Mouse (Mus musculus): ENCODE data around the gene Bcar1. TPM values are rescaled to one million over a fixed set of nuclear protein-coding genes. Genes with fewer than 3 reads are reported as not detected.
A peak's percentile ranks its signal among the peaks of the same experiment; 100 is the strongest.

The Bcar1 gene
- polyA plus RNA-seq, 1 experiment from 2014 or later = 56.5 TPM

GRCm38 (mm10) chr8:111765096-111765495 lies 21.5 kb upstream of the Bcar1 start:
- Histone ChIP-seq H3K4me1 (peaks cover 19% of the 10 kb centered on the region), H3K4me2 (replicated peaks) (no peak overlapping the region), H3K4me3 (no peak overlapping the region), H3K9ac (no peak overlapping the region), H3K27me3 (no peaks in the 10 kb centered on the region), H3K36me3 (peaks cover 17% of the 10 kb centered on the region), H3K27ac (no peak overlapping the region), H3K9me3 (replicated peaks) (no peaks in the 10 kb centered on the region)
- WGBS = 89% methylated on average over 9 of the region's 9 CpGs
- no peak for ATAC-seq (ENCODE audit: low FRiP score)

GRCm38 (mm10) chr8:111760708-111761107 lies 17.1 kb upstream of the Bcar1 start:
- H3K36me3 ChIP-seq = 0 out of 2 replicates have a peak, but pooled peaks cover 4% of the 10 kb centered on the region
- H3K27ac ChIP-seq = no peak overlapping the region
- no peaks in the 10 kb centered on the region for H3K27me3 ChIP-seq
- no peak for ATAC-seq (ENCODE audit: low FRiP score)
- 78% methylated on average over 13 of the region's 13 CpGs for WGBS
- H3K4me1 ChIP-seq = peaks cover 9% of the 10 kb centered on the region
- H3K9me3 ChIP-seq (replicated peaks) = no peaks in the 10 kb centered on the region
- no peak overlapping the region for H3K4me2 ChIP-seq (replicated peaks)
- no peak overlapping the region for H3K9ac ChIP-seq
- no peak overlapping the region for H3K4me3 ChIP-seq

- H3K4me1 ChIP-seq = peaks cover 9% of the 10 kb centered on the region
- H3K4me3 ChIP-seq = no peak overlapping the region
- H3K27ac ChIP-seq = no peak overlapping the region
- ATAC-seq (ENCODE audit: low FRiP score) = no peak
- no peaks in the 10 kb centered on the region for H3K9me3 ChIP-seq (replicated peaks)
- H3K9ac ChIP-seq = no peak overlapping the region
- no peaks in the 10 kb centered on the region for H3K27me3 ChIP-seq
- WGBS = 87% methylated on average over 5 of the region's 5 CpGs
- no peaks in the 10 kb centered on the region for H3K36me3 ChIP-seq
- H3K4me2 ChIP-seq (replicated peaks) = no peak overlapping the region
These were observed 15.2 kb upstream of the Bcar1 start for GRCm38 (mm10) chr8:111758817-111759216.

DNA sequence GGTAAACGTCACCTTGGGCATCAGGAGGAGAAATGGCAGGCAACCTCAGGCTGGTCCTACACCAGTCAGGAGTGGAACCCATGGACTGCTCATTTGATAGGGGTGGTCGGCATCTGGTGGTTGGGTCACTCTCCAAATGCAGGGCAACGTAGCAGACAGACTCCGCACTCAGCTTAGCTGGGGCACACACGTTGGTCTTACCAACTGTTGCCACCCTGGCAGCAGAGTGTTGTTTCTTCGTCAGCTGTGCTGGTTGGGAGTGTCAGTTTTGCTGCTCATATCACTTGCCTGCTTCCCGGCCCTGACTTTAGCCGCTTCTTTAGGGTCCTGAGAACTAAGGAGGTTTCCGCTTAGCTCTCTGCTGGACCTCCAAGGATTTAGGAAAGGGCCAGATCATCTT lies 14.0 kb upstream of the Bcar1 start:
- ATAC-seq (ENCODE audit: low FRiP score) = no peak
- Histone ChIP-seq H3K4me2 (replicated peaks) (no peak overlapping the region), H3K9me3 (replicated peaks) (no peaks in the 10 kb centered on the region), H3K4me3 (no peak overlapping the region), H3K27ac (no peak overlapping the region), H3K36me3 (no peaks in the 10 kb centered on the region), H3K4me1 (peaks cover 9% of the 10 kb centered on the region), H3K27me3 (no peaks in the 10 kb centered on the region), H3K9ac (no peak overlapping the region)
- 89% methylated on average over 9 of the region's 9 CpGs for WGBS

GRCm38 (mm10) chr8:111754736-111755135 lies 11.1 kb upstream of the Bcar1 start:
- Histone ChIP-seq H3K27me3 (no peaks in the 10 kb centered on the region), H3K9me3 (replicated peaks) (no peaks in the 10 kb centered on the region), H3K27ac (no peak overlapping the region), H3K36me3 (no peaks in the 10 kb centered on the region), H3K4me3 (no peak overlapping the region), H3K4me2 (replicated peaks) (no peak overlapping the region), H3K9ac (no peak overlapping the region), H3K4me1 (no peaks in the 10 kb centered on the region)
- WGBS = 91% methylated on average over 6 of the region's 6 CpGs
- ATAC-seq (ENCODE audit: low FRiP score) = no peak

- Histone ChIP-seq H3K9ac (no peak overlapping the region), H3K4me1 (no peaks in the 10 kb centered on the region), H3K36me3 (no peaks in the 10 kb centered on the region), H3K27me3 (no peaks in the 10 kb centered on the region), H3K4me3 (no peak overlapping the region), H3K9me3 (replicated peaks) (no peaks in the 10 kb centered on the region), H3K27ac (no peak overlapping the region), H3K4me2 (replicated peaks) (no peak overlapping the region)
- no peak for ATAC-seq (ENCODE audit: low FRiP score)
- WGBS = 40% methylated on average over 2 of the region's 2 CpGs
These were observed 10.5 kb upstream of the Bcar1 start for GRCm38 (mm10) chr8:111754088-111754487.

DNA sequence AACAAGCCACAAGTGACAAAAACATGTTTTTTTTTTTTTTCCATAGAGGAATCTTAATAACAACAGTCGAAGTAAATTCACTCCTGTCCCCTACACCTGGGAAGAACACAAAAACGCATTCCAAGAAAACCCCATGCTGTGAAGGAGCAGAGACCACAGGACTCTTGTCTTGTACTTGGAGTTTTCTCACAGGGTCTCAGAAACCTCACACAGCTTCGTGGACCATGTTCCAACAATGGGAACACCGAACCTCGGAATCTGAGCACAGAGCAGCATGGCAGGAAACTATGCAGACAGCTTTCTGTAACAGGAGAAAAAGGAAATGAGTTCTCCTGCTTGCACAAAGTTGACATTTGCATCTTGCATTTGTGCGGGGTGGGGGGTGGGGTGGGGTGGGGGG lies 5.2 kb upstream of the Bcar1 start:
- 54% methylated on average over 6 of the region's 6 CpGs for WGBS
- no peaks in the 10 kb centered on the region for H3K27me3 ChIP-seq
- peaks cover 25% of the 10 kb centered on the region for H3K4me1 ChIP-seq
- no peak for ATAC-seq (ENCODE audit: low FRiP score)
- no peak overlapping the region for H3K4me2 ChIP-seq (replicated peaks)
- H3K4me3 ChIP-seq = no peak overlapping the region
- no peak overlapping the region for H3K27ac ChIP-seq
- H3K36me3 ChIP-seq = no peaks in the 10 kb centered on the region
- no peaks in the 10 kb centered on the region for H3K9me3 ChIP-seq (replicated peaks)
- no peak overlapping the region for H3K9ac ChIP-seq

GRCm38 (mm10) chr8:111747866-111748649 lies 4.4 kb upstream of the Bcar1 start:
- no peaks in the 10 kb centered on the region for H3K27me3 ChIP-seq
- no peak overlapping the region for H3K4me2 ChIP-seq (replicated peaks)
- no peaks in the 10 kb centered on the region for H3K9me3 ChIP-seq (replicated peaks)
- H3K27ac ChIP-seq = no peak overlapping the region
- no peak for ATAC-seq (ENCODE audit: low FRiP score)
- peaks cover 25% of the 10 kb centered on the region for H3K4me1 ChIP-seq
- H3K4me3 ChIP-seq = no peak overlapping the region
- WGBS = 79% methylated on average over 8 of the region's 8 CpGs
- H3K9ac ChIP-seq = no peak overlapping the region
- no peaks in the 10 kb centered on the region for H3K36me3 ChIP-seq

- WGBS = 77% methylated on average over 13 of the region's 13 CpGs
- no peak overlapping the region for H3K9ac ChIP-seq
- no peaks in the 10 kb centered on the region for H3K9me3 ChIP-seq (replicated peaks)
- H3K27ac ChIP-seq = no peak overlapping the region
- H3K4me1 ChIP-seq = peaks cover 37% of the 10 kb centered on the region
- no peak overlapping the region for H3K4me3 ChIP-seq
- no peaks in the 10 kb centered on the region for H3K27me3 ChIP-seq
- H3K4me2 ChIP-seq (replicated peaks) = no peak overlapping the region
- ATAC-seq (ENCODE audit: low FRiP score) = no peak
- no peaks in the 10 kb centered on the region for H3K36me3 ChIP-seq
These were observed 3.2 kb upstream of the Bcar1 start for GRCm38 (mm10) chr8:111746582-111747465.

DNA sequence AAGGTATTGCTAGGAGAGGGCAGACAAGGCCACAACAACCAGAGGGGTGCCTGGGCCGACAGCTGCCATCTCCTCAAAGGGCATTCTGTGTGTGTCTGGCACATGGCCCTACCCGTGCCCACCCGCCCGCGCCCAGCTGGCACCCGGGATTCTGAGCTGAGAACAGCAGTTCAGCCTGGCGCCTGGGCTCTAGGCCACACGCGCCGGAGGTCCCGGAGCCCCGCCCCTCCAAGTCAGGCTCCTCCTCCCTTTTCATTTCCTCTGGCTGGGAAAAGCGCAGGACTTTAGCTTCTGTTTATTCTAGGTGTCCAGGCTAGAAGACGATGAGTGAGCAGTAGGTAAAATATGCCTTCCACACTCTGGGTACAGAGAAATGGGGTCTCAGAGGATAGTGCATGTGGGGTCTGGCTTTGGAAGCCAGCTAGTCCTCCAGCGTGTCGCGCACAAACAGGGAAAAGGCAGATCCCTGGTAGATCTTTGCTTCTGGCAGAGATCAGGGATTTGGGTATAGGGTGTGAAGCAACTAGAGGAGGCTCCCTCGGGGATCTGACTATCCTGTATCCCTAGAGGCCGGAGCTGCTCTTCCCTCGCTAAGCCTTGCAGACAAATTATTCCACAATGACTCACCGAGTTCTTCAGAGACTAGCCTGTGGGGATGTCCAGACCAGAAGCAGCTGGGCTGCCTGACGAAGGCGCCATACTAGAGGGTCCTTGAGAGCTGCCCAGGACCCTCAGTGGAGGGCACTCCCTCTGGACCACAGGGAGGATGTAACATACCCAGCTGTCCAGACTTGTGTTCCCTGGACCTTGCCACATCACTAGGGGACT lies 2.2 kb upstream of the Bcar1 start:
- Histone ChIP-seq H3K4me1 (peaks cover 47% of the 10 kb centered on the region), H3K27me3 (no peaks in the 10 kb centered on the region), H3K4me2 (replicated peaks) (peak overlapping the region; percentile 45), H3K9me3 (replicated peaks) (no peaks in the 10 kb centered on the region), H3K4me3 (peak overlapping the region; percentile 12; the same call in 1 of the 2 replicates), H3K9ac (peak overlapping the region; percentile 38), H3K36me3 (no peaks in the 10 kb centered on the region), H3K27ac (peak overlapping the region; percentile 57; the same call in 1 of the 2 replicates)
- WGBS = 6% methylated on average over 23 of the region's 23 CpGs
- peak; percentile 46 for ATAC-seq (ENCODE audit: low FRiP score)

DNA sequence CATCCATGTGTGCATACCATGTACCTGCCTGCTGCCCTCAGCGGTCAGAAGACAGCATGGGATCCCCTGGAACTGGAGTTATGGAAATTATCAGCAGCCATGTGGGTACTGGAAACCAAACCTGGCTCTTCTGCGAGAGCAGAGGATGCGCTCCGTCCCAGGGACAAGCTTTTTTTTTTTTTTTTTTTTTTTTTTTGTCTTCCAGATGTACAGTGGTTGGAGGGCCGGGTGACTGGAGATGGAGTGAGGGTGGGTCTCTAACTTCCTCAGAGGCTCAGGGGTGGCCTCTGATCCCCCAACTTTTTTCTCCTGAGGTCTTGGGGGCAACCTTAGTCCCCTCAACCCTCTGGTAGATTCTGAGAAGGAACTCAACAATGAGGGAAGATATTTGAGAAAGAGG lies 1.5 kb upstream of the Bcar1 start:
- H3K27me3 ChIP-seq = no peaks in the 10 kb centered on the region
- no peak for ATAC-seq (ENCODE audit: low FRiP score)
- peaks cover 54% of the 10 kb centered on the region for H3K4me1 ChIP-seq
- H3K4me2 ChIP-seq (replicated peaks) = peak overlapping the region; percentile 45; the same call in 1 of the 2 replicates
- H3K4me3 ChIP-seq = no peak overlapping the region
- peak overlapping the region; percentile 38; the same call in 1 of the 2 replicates for H3K9ac ChIP-seq
- WGBS = 57% methylated on average over 5 of the region's 5 CpGs
- H3K9me3 ChIP-seq (replicated peaks) = no peaks in the 10 kb centered on the region
- 0 out of 2 replicates have a peak overlapping the region, but pooled peaks have one; percentile 57 for H3K27ac ChIP-seq
- H3K36me3 ChIP-seq = no peaks in the 10 kb centered on the region

All from hindbrain, embryonic 12.5 days (tissue).